Mouse (Mus musculus): ENCODE results near the gene Smarca2. TPM values are rescaled to one million over a fixed set of nuclear protein-coding genes. Genes with fewer than 3 reads are reported as not detected.

Smarca2 gene
- 100 to 1,000 TPM; 204 to 221 TPM for total RNA-seq (2021)
- long read RNA-seq, experiment 1, full-length matches to known transcripts = 6 of 101 reads
- long read RNA-seq, experiment 1, partial matches to known transcripts = 72 of 101 reads
- long read RNA-seq, experiment 1, other reads (novel, unspliced or antisense) = 23 of 101 reads
- long read RNA-seq, experiment 2, full-length matches to known transcripts = 5 of 179 reads
- long read RNA-seq, experiment 2, partial matches to known transcripts = 64 of 179 reads
- long read RNA-seq, experiment 2, other reads (novel, unspliced or antisense) = 110 of 179 reads

GRCm38 (mm10) chr19:26604755-26605300 is at the start of gene Smarca2:
Gene Smarca2, plus strand, starts transcription at chr19:26605050.
- TF ChIP-seq CTCF (conservative IDR thresholded peaks at IDR 0.05) = no peak
- H3K4me3 ChIP-seq = peak within 1 kb of the TSS; percentile 93
- H3K27ac ChIP-seq = peak within 1 kb of the TSS; percentile 95
- DNase-seq (ENCODE audit: low spot score in 2 of 2) = peak; percentile 97 to 98

GRCm38 (mm10) chr19:26564850-26565249 is 40.0 kb upstream of the Smarca2 start:
- no peak overlapping the region for H3K27ac ChIP-seq
- no peak for TF ChIP-seq CTCF (conservative IDR thresholded peaks at IDR 0.05)
- no peak overlapping the region for H3K4me3 ChIP-seq
- DNase-seq (ENCODE audit: low spot score in 2 of 2) = no peak

- no peak for DNase-seq (ENCODE audit: low spot score in 2 of 2)
- Histone ChIP-seq H3K4me3 (no peak overlapping the region), H3K27ac (no peak overlapping the region)
- TF ChIP-seq CTCF (conservative IDR thresholded peaks at IDR 0.05) = no peak
These were observed 38.7 kb upstream of the Smarca2 start for GRCm38 (mm10) chr19:26566109-26566508.

- H3K27ac ChIP-seq = no peak overlapping the region
- DNase-seq (ENCODE audit: low spot score in 2 of 2) = no peak
- H3K4me3 ChIP-seq = no peak overlapping the region
- TF ChIP-seq CTCF (conservative IDR thresholded peaks at IDR 0.05) = no peak
These were observed 36.6 kb upstream of the Smarca2 start for GRCm38 (mm10) chr19:26568236-26568635.

GRCm38 (mm10) chr19:26568941-26569340 is 35.9 kb upstream of the Smarca2 start:
- Histone ChIP-seq H3K27ac (no peak overlapping the region), H3K4me3 (no peak overlapping the region)
- no peak for TF ChIP-seq CTCF (conservative IDR thresholded peaks at IDR 0.05)
- no peak for DNase-seq (ENCODE audit: low spot score in 2 of 2)

- H3K27ac ChIP-seq = no peak overlapping the region
These were observed 35.4 kb upstream of the Smarca2 start for GRCm38 (mm10) chr19:26569461-26569860.

GRCm38 (mm10) chr19:26579645-26580044 is 25.2 kb upstream of the Smarca2 start:
- no peak for TF ChIP-seq CTCF (conservative IDR thresholded peaks at IDR 0.05)
- no peak for DNase-seq (ENCODE audit: low spot score in 2 of 2)
- H3K27ac ChIP-seq = no peak overlapping the region
- H3K4me3 ChIP-seq = no peak overlapping the region

More at GRCm38 (mm10) chr19:26569461-26569860, 35.4 kb upstream of the Smarca2 start:
- no peak overlapping the region for H3K4me3 ChIP-seq
- DNase-seq (ENCODE audit: low spot score in 2 of 2) = no peak
- no peak for TF ChIP-seq CTCF (conservative IDR thresholded peaks at IDR 0.05)

GRCm38 (mm10) chr19:26580061-26580460 is 24.8 kb upstream of the Smarca2 start:
- TF ChIP-seq CTCF (conservative IDR thresholded peaks at IDR 0.05) = no peak
- no peak for DNase-seq (ENCODE audit: low spot score in 2 of 2)
- no peak overlapping the region for H3K27ac ChIP-seq
- H3K4me3 ChIP-seq = no peak overlapping the region

- H3K4me3 ChIP-seq = no peak overlapping the region
- no peak for TF ChIP-seq CTCF (conservative IDR thresholded peaks at IDR 0.05)
- no peak for DNase-seq (ENCODE audit: low spot score in 2 of 2)
- no peak overlapping the region for H3K27ac ChIP-seq
These were observed 10.2 kb upstream of the Smarca2 start for GRCm38 (mm10) chr19:26594661-26595060.

- no peak overlapping the region for H3K4me3 ChIP-seq
- no peak overlapping the region for H3K27ac ChIP-seq
- no peak for TF ChIP-seq CTCF (conservative IDR thresholded peaks at IDR 0.05)
- DNase-seq (ENCODE audit: low spot score in 2 of 2) = no peak
These were observed 3.4 kb upstream of the Smarca2 start for GRCm38 (mm10) chr19:26601459-26601858.

- no peak for DNase-seq (ENCODE audit: low spot score in 2 of 2)
- Histone ChIP-seq H3K4me3 (no peak overlapping the region), H3K27ac (no peak overlapping the region; the same call in 1 of the 2 replicates)
- no peak for TF ChIP-seq CTCF (conservative IDR thresholded peaks at IDR 0.05)
These were observed 1.5 kb upstream of the Smarca2 start for GRCm38 (mm10) chr19:26603296-26603860.

GRCm38 (mm10) chr19:26603906-26604754 is 720 bp upstream of the Smarca2 start:
- peak overlapping the region; percentile 93 for H3K4me3 ChIP-seq
- H3K27ac ChIP-seq = peak overlapping the region; percentile 95
- no peak for TF ChIP-seq CTCF (conservative IDR thresholded peaks at IDR 0.05)
- peak in 1 of 2 experiments; percentile 24 for DNase-seq (ENCODE audit: low spot score in 2 of 2)
